Mouse (Mus musculus): ENCODE measurements at regions not wholly inside any gene's neighbourhood (a gene's known extent, or its start where the extent isn't known, plus 50 kb on each side); places are given as distances from the start of the nearest gene placed in this dataset.
A peak's percentile ranks its signal among the peaks of the same experiment; 100 is the strongest.

DNA sequence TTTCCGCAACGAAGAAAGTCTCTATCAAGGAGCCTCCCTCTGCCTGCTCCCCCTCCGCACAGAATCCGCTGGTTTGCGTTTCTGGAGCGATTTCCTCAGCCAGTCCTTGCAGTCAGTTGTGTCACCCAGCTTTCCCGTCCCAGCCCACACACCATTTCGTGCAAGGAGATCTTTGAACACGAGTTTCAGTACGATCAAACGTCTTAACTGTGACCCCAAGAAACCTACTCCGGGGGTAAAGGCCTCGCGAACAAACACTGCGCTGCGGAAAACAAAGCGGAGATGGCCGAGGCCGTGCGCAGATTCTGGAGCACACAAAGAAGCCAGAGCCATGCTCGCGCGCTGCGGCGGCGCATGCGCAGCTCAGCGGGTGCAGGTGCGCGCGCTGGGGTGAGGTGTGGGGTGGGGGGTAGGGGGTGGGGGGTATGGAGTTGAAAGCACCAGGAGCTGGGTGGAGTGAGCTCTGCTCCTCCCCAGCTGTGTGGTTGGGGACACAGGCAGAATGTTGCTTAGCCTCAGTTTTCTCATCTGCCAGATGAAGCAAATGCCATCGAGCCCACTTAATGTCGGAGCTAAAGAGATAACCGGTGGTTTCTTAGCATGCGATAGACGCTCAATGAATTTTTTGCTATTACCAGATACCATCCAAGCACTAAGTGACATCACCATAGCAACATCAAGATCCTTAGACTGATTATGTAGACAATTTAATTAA lies 52.8 kb upstream of the Nfe2l3 start:
- peak; percentile 87 for DNase-seq

DNA sequence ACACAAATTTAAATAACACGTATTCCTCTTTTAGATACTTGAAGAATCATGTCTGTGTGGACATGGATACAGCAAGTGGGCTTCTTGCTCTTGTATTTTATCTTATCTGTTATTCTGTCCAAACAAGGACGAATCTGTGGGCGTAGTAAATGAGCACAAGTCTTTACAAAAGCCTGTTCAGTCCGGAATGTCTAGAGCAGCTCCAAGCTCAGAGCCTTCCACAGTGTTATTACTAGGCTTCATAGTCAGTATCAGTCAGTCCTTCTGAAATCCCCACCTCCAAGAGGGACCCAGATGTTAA lies 52.2 kb upstream of the Nfe2l3 start:
- DNase-seq: no peak

DNA sequence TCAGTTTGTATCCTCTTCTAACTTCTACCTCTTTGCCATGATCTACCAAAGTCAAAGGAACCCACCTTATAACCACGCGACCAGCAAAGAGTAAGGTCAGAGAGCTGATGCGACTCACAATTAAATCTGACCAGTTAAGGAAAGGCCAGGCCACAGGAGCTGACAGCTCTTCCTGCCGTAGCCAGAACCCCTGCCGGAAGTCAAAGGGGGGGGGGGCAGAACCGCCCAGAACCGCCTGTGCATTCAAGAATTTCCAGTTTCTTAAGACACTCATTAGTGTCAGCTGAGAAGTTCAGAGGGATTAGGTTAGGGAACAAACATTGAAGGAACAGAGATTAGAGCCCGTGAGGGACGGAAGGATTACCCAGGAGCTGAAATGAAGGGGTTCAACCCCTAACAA lies 51.0 kb upstream of the Nfe2l3 start:
- no peak for DNase-seq
